Mouse (Mus musculus): ENCODE results near the gene Hhatl. TPM values are rescaled to one million over a fixed set of nuclear protein-coding genes. Genes with fewer than 3 reads are reported as not detected.

Gene Hhatl
- polyA plus RNA-seq, 1 experiment from 2014 or later, result 0.50 TPM

DNA sequence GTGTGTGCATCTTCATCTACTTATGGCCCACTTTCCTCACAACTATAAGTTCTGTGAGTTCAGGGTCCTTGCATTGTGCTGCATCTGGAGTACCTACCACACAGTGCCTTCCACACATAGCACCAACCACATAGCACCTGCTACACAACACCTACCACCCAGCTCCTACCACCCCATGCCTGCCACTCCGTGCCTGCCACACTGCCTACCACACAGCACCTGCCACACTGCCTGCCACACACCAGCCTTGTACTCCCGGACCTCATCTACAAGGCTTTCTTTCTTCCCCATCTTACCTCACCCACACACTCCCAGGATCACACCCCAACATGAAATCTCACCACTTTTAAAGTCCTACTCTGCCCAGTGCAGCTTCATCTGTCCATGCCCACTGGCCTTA, 5.9 kb downstream of the Hhatl start:
- Histone ChIP-seq H3K9me3 (ENCODE audit: control insufficient read depth, low read length) (no peaks in the 10 kb centered on the region), H3K9ac (ENCODE audit: low read depth, low read length) (no peak overlapping the region), H3K36me3 (ENCODE audit: control insufficient read depth, insufficient read depth, low read length) (no peaks in the 10 kb centered on the region), H3K27me3 (replicated peaks; ENCODE audit: control insufficient read depth, insufficient read depth, low read length) (no peaks in the 10 kb centered on the region; the same call in 1 of the 2 replicates), H3K4me1 (ENCODE audit: control insufficient read depth, insufficient read depth, low read depth, low read length) (no peaks in the 10 kb centered on the region; the same call in 1 of the 2 replicates), H3K27ac (ENCODE audit: low read depth, low read length) (no peak overlapping the region), H3K4me2 (ENCODE audit: low read length) (no peak overlapping the region), H3K4me3 (ENCODE audit: low read length) (no peak overlapping the region)
- no peak for ATAC-seq
- WGBS, result 81% methylated on average over 2 of the region's 2 CpGs

DNA sequence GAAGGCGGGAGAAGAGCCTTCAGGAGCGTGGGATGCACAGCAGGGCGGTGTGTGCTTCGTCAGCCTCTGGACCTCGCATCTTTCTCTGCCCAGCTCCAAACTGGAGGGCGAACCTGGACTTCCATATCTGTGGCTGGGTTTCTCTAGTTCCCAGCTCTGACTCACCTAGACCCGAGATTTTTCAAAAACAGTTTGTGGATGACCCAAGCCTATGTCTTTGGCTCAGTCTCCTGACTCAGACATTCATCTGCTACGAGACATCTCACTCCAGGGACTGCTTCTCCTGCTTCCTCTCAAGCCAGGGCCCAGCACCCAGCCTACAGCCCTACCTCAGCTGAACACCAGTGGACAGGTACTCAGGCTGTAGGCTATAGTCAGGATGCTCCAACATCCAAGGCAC, 7.0 kb downstream of the Hhatl start:
- Histone ChIP-seq H3K4me3 (ENCODE audit: low read length) (no peak overlapping the region), H3K27ac (ENCODE audit: low read depth, low read length) (no peak overlapping the region), H3K9ac (ENCODE audit: low read depth, low read length) (no peak overlapping the region), H3K4me1 (ENCODE audit: control insufficient read depth, insufficient read depth, low read depth, low read length) (no peaks in the 10 kb centered on the region), H3K9me3 (ENCODE audit: control insufficient read depth, low read length) (no peaks in the 10 kb centered on the region), H3K4me2 (ENCODE audit: low read length) (no peak overlapping the region), H3K36me3 (ENCODE audit: control insufficient read depth, insufficient read depth, low read length) (no peaks in the 10 kb centered on the region), H3K27me3 (replicated peaks; ENCODE audit: control insufficient read depth, insufficient read depth, low read length) (no peaks in the 10 kb centered on the region; the same call in 1 of the 2 replicates)
- no peak for ATAC-seq
- WGBS, result 87% methylated on average over 8 of the region's 8 CpGs

DNA sequence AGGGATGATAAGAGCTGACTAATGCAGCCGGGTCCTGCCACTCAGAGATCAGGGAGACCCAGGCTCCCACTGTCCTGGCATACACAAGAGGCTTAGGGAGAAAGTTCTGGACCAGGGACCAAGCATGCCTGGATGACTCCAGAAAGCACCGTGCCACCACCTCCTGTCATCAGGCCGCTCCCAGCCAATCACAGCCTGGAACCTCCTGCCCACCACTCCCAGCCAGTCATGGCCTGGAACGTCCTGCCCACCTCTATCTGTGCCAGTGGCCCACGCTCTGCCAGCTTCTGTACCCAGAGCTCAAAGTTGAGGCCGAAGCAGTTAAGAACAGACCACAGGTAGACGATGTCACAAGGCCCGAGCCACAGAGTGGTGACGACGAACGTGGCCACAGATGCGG, 7.5 kb downstream of the Hhatl start:
- Histone ChIP-seq H3K9ac (ENCODE audit: low read depth, low read length) (no peak overlapping the region), H3K27ac (ENCODE audit: low read depth, low read length) (no peak overlapping the region), H3K9me3 (ENCODE audit: control insufficient read depth, low read length) (no peaks in the 10 kb centered on the region), H3K27me3 (replicated peaks; ENCODE audit: control insufficient read depth, insufficient read depth, low read length) (no peaks in the 10 kb centered on the region; the same call in 1 of the 2 replicates), H3K4me3 (ENCODE audit: low read length) (no peak overlapping the region), H3K36me3 (ENCODE audit: control insufficient read depth, insufficient read depth, low read length) (no peaks in the 10 kb centered on the region), H3K4me1 (ENCODE audit: control insufficient read depth, insufficient read depth, low read depth, low read length) (no peaks in the 10 kb centered on the region), H3K4me2 (ENCODE audit: low read length) (no peak overlapping the region)
- WGBS, result 90% methylated on average over 12 of the region's 12 CpGs
- ATAC-seq, result no peak

- peaks cover 9% of the 10 kb centered on the region for H3K27me3 ChIP-seq (replicated peaks; ENCODE audit: control insufficient read depth, insufficient read depth, low read length)
Measured at GRCm38 (mm10) chr9:121778066-121778624, 14.2 kb downstream of the Hhatl start.

GRCm38 (mm10) chr9:121777484-121778065, 14.7 kb downstream of the Hhatl start, which contains the start of gene Klhl40:
TSS of gene Klhl40 (plus strand) at chr9:121777607.
- peaks cover 5% of the 10 kb centered on the region for H3K4me1 ChIP-seq (ENCODE audit: control insufficient read depth, insufficient read depth, low read depth, low read length)
- no peaks in the 10 kb centered on the region for H3K36me3 ChIP-seq (ENCODE audit: control insufficient read depth, insufficient read depth, low read length)
- no peak within 1 kb of the TSS for H3K27ac ChIP-seq (ENCODE audit: low read depth, low read length)
- no peaks in the 10 kb centered on the region for H3K9me3 ChIP-seq (ENCODE audit: control insufficient read depth, low read length)
- peak; percentile 71 for ATAC-seq
- H3K9ac ChIP-seq (ENCODE audit: low read depth, low read length), result peak within 1 kb of the TSS; percentile 48
- peak within 1 kb of the TSS; percentile 80 for H3K4me2 ChIP-seq (ENCODE audit: low read length)
- H3K4me3 ChIP-seq (ENCODE audit: low read length), result peak within 1 kb of the TSS; percentile 45
- WGBS, result 19% methylated on average over 30 of the region's 30 CpGs
- peaks cover 9% of the 10 kb centered on the region for H3K27me3 ChIP-seq (replicated peaks; ENCODE audit: control insufficient read depth, insufficient read depth, low read length)

More at GRCm38 (mm10) chr9:121778066-121778624, 14.2 kb downstream of the Hhatl start:
- Histone ChIP-seq H3K4me3 (ENCODE audit: low read length) (peak overlapping the region; percentile 45), H3K36me3 (ENCODE audit: control insufficient read depth, insufficient read depth, low read length) (no peaks in the 10 kb centered on the region), H3K9me3 (ENCODE audit: control insufficient read depth, low read length) (no peaks in the 10 kb centered on the region), H3K27ac (ENCODE audit: low read depth, low read length) (no peak overlapping the region), H3K4me2 (ENCODE audit: low read length) (peak overlapping the region; percentile 80), H3K9ac (ENCODE audit: low read depth, low read length) (peak overlapping the region; percentile 48), H3K4me1 (ENCODE audit: control insufficient read depth, insufficient read depth, low read depth, low read length) (peaks cover 5% of the 10 kb centered on the region)
- peak; percentile 74 for ATAC-seq
- WGBS, result 11% methylated on average over 54 of the region's 54 CpGs

GRCm38 (mm10) chr9:121776511-121776910, 15.8 kb downstream of the Hhatl start:
- H3K9me3 ChIP-seq (ENCODE audit: control insufficient read depth, low read length), result no peaks in the 10 kb centered on the region
- H3K4me3 ChIP-seq (ENCODE audit: low read length), result no peak overlapping the region
- ATAC-seq, result no peak
- H3K9ac ChIP-seq (ENCODE audit: low read depth, low read length), result no peak overlapping the region
- H3K4me1 ChIP-seq (ENCODE audit: control insufficient read depth, insufficient read depth, low read depth, low read length), result peaks cover 5% of the 10 kb centered on the region
- H3K36me3 ChIP-seq (ENCODE audit: control insufficient read depth, insufficient read depth, low read length), result no peaks in the 10 kb centered on the region
- H3K27ac ChIP-seq (ENCODE audit: low read depth, low read length), result no peak overlapping the region
- WGBS, result 88% methylated on average over 7 of the region's 7 CpGs
- peaks cover 9% of the 10 kb centered on the region for H3K27me3 ChIP-seq (replicated peaks; ENCODE audit: control insufficient read depth, insufficient read depth, low read length)
- H3K4me2 ChIP-seq (ENCODE audit: low read length), result no peak overlapping the region

DNA sequence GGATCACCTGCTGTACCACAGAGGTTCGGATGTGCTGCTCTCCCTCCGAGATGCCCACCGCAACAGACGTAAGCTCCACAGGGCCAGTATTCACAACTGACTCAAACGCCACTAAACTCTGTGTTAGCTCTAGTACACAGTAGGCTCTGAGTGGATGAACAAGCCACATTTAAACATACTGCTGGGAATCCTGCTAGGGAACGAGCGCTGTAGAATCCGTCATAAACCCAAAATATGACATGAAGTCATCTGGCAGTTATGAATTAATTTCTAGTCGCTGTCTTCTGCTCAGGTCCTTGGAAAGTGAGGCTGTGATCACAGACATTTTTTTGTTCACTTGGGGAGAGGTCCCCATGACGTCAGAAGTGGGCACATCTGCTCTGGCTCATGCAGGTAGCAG, 16.4 kb downstream of the Hhatl start:
- no peak overlapping the region for H3K9ac ChIP-seq (ENCODE audit: low read depth, low read length)
- ATAC-seq, result no peak
- H3K4me1 ChIP-seq (ENCODE audit: control insufficient read depth, insufficient read depth, low read depth, low read length), result peaks cover 5% of the 10 kb centered on the region
- no peaks in the 10 kb centered on the region for H3K9me3 ChIP-seq (ENCODE audit: control insufficient read depth, low read length)
- WGBS, result 81% methylated on average over 10 of the region's 10 CpGs
- H3K27me3 ChIP-seq (replicated peaks; ENCODE audit: control insufficient read depth, insufficient read depth, low read length), result peaks cover 9% of the 10 kb centered on the region
- H3K36me3 ChIP-seq (ENCODE audit: control insufficient read depth, insufficient read depth, low read length), result no peaks in the 10 kb centered on the region
- H3K4me2 ChIP-seq (ENCODE audit: low read length), result no peak overlapping the region
- no peak overlapping the region for H3K27ac ChIP-seq (ENCODE audit: low read depth, low read length)
- no peak overlapping the region for H3K4me3 ChIP-seq (ENCODE audit: low read length)

GRCm38 (mm10) chr9:121772412-121772811, 19.9 kb downstream of the Hhatl start:
- no peaks in the 10 kb centered on the region for H3K4me1 ChIP-seq (ENCODE audit: control insufficient read depth, insufficient read depth, low read depth, low read length)
- H3K4me2 ChIP-seq (ENCODE audit: low read length), result no peak overlapping the region
- no peak for ATAC-seq
- H3K36me3 ChIP-seq (ENCODE audit: control insufficient read depth, insufficient read depth, low read length), result peaks cover 12% of the 10 kb centered on the region
- no peak overlapping the region for H3K9ac ChIP-seq (ENCODE audit: low read depth, low read length)
- WGBS, result 74% methylated on average over 5 of the region's 5 CpGs
- peaks cover 4% of the 10 kb centered on the region; the same call in 1 of the 2 replicates for H3K27me3 ChIP-seq (replicated peaks; ENCODE audit: control insufficient read depth, insufficient read depth, low read length)
- H3K4me3 ChIP-seq (ENCODE audit: low read length), result no peak overlapping the region
- H3K9me3 ChIP-seq (ENCODE audit: control insufficient read depth, low read length), result no peaks in the 10 kb centered on the region
- H3K27ac ChIP-seq (ENCODE audit: low read depth, low read length), result no peak overlapping the region

GRCm38 (mm10) chr9:121765166-121765855, 27.0 kb downstream of the Hhatl start:
- no peak for ATAC-seq
- H3K4me2 ChIP-seq (ENCODE audit: low read length), result no peak overlapping the region
- H3K9me3 ChIP-seq (ENCODE audit: control insufficient read depth, low read length), result no peaks in the 10 kb centered on the region
- peaks cover 18% of the 10 kb centered on the region for H3K4me1 ChIP-seq (ENCODE audit: control insufficient read depth, insufficient read depth, low read depth, low read length)
- peaks cover 46% of the 10 kb centered on the region for H3K36me3 ChIP-seq (ENCODE audit: control insufficient read depth, insufficient read depth, low read length)
- H3K9ac ChIP-seq (ENCODE audit: low read depth, low read length), result no peak overlapping the region
- no peaks in the 10 kb centered on the region for H3K27me3 ChIP-seq (replicated peaks; ENCODE audit: control insufficient read depth, insufficient read depth, low read length)
- no peak overlapping the region for H3K27ac ChIP-seq (ENCODE audit: low read depth, low read length)
- no peak overlapping the region for H3K4me3 ChIP-seq (ENCODE audit: low read length)
- 79% methylated on average over 16 of the region's 16 CpGs for WGBS

Measured in hindbrain, embryonic 16.5 days (tissue).